Mouse (Mus musculus): ENCODE measurements around the gene Capn12.

DNA sequence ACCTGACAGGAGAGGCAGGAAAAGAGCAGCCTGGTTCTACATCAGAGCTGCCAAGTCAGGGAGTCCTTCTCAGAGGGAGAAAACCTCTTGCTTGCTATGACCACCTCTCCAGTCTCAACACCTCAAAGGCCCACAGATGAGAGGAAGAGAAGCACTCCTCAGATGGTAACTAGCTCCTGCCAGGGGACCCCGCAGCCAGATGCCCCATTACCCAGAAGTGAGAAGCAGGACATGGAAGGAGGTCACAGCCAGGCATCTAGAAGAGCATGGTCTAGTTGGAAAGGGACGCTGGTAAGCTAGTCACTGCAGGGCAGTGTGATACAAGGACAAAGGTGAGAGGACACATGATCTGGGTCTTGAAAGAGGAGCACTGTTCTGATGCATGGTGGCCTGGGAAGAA is 52.6 kb downstream of the Capn12 start:
- TF ChIP-seq POLR2A (IDR thresholded peaks at IDR 0.05; ENCODE audit: extremely low read depth, insufficient read depth, low read length) (no peak), CTCF (IDR thresholded peaks at IDR 0.05; ENCODE audit: extremely low read depth, insufficient read depth, low read length) (no peak)

Data from cortical plate, adult 2 months (tissue).